Mouse (Mus musculus): ENCODE measurements around the gene Mcemp1.

- no peak for TF ChIP-seq GATA1 (IDR thresholded peaks at IDR 0.05; ENCODE audit: low read length)
- no peak for TF ChIP-seq TAL1 (IDR thresholded peaks at IDR 0.05; ENCODE audit: low read length)
Observed at GRCm38 (mm10) chr8:3654726-3655508, 10.6 kb upstream of the Mcemp1 start.

Measured in erythroblast, embryonic 14.5 days (primary cell).